Mouse (Mus musculus): ENCODE measurements around the gene Nacad.
A peak's percentile ranks its signal among the peaks of the same experiment; 100 is the strongest.

Gene Nacad

GRCm38 (mm10) chr11:6579361-6579760 lies 26.5 kb downstream of the Nacad start:
- DNase-seq, result no peak

DNA sequence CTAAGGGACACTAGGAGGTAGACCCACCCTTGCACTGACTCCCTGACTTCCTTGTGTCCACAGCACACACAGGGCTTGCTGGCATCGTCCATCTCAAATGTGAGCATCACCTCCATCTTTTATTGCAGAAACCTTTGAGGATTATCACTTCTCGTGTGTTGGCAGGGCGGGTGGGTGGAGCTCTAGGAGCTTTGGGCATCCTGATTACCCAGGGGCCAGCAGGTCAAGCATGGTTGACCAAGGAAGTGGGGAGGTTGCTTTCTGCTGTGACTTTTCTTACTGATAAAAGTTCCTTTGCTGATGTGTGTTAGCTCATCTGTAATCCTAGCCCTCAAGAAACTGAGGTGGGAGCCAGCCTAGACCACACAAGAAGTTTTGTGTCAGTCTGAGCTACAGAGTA lies 29.7 kb downstream of the Nacad start:
- no peak for DNase-seq

DNA sequence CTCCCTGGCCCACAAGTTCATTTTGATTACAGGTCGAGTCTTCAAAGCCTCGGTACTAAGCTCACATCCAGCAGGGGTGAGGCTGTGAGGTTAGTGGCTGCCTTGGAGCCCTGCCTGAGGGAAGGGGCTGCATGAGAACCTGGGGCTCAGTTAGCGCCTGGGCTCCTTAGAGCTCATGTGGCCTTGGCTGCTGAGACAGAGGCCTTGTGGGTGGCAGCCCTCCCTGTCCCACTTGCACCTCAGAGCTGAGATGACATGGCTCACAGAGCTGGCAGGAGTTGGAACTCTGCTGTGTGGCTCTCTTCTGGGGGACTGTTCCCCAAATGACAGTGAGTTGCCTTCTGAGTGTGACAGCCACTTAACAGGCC lies 36.5 kb downstream of the Nacad start:
- no peak for DNase-seq

GRCm38 (mm10) chr11:6568584-6569409 lies 37.1 kb downstream of the Nacad start:
- peak; percentile 36 for DNase-seq

- DNase-seq, result no peak
Observed at GRCm38 (mm10) chr11:6567951-6568350, 37.9 kb downstream of the Nacad start.

DNA sequence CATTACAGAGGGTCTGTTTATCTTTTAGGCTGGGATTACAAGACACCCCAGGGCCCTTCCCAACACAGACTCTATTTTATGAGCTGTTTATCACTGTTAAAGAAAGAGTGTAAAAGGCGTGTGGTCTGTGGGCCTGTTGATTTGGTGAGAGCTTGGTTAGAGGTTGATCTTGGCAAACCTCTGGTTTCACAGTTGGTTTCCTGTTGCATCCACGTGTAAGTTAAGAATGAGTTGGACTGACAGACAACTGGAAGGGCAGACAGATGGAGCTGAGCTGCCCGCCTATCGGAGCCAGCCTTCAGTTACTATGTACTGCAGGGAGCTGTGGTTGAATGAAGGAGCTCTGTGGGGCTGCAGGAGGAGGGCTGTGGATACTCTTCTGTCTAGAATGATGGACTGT lies 39.4 kb downstream of the Nacad start:
- no peak for DNase-seq

- DNase-seq, result no peak
Observed at GRCm38 (mm10) chr11:6563201-6563600, 42.7 kb downstream of the Nacad start.

- DNase-seq, result peak; percentile 64
Observed at GRCm38 (mm10) chr11:6562359-6562758, 43.5 kb downstream of the Nacad start.

DNA sequence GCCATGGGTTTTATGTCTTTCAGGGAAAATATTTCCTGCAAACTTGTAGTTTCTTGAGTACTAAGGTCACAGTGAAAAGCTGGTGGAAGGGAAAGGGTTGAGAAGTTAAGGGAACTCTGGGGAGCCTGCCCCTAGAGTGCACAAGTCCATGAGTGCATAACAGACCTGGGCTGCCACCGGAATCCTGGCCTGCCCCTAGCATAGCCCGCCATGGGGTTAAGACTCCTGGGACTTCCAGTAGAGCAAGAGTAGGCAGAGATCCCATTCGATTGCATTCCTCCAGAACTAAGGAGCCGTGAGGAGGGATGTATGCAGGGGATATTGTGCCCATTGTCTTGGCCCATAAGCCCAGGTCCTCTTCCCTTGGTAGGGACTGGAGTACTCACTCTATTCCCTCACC lies 44.4 kb downstream of the Nacad start:
- DNase-seq, result peak; percentile 37

DNA sequence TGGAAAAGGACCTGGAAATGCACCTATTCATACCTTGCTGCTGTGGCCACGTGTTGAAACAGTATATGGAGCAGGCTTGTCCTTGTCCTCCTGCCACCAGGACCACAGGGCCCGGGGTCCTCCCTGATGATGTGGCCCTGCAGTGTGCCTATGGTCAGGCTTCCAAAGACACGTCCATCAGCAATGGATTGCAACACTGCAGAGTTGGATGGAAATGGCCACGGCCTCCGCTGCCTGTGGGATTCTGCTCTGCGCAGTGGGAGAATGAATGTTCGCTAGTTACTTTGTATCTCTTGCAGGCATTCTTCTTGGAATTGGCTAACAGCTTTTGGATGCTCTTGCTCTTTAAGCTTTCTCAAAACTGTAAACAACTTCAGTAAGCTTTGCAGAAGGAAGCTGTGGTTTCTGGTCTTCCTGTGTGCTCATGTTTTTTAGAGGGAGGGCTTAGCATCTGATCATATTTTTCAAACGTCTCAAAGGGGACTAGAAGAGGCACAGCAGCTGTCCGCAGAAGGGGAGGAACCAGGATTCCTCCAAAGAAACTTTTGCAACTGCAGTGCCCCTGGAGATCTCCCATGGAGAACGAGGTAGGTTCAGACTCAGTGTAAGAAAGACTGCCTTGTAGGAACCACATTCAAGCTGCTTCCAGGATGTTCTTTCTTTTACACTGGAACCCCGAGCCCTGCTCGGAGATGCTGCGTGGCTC lies 45.0 kb downstream of the Nacad start:
- peak; percentile 70 for DNase-seq

GRCm38 (mm10) chr11:6559996-6560395 lies 45.9 kb downstream of the Nacad start:
- peak; percentile 41 for DNase-seq

DNA sequence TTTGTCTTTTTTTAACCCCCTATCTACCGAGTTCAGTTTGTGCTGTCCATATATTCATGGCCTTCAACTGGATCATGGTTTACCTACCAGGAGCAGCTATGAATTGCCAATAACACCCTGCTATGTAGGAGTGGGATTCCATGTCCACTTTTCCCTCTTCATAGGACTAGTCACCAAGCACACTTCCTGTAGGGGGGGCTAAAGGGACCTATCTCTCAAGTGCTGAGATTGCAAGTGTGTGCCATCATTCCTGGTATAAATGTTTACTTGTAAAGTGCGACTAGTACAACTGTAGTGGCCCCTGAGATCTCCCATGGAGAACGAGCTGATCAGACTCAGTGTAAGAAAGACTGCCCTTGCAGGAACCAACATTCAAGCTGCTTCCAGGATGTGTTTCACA lies 47.6 kb downstream of the Nacad start:
- peak; percentile 28 for DNase-seq

DNA sequence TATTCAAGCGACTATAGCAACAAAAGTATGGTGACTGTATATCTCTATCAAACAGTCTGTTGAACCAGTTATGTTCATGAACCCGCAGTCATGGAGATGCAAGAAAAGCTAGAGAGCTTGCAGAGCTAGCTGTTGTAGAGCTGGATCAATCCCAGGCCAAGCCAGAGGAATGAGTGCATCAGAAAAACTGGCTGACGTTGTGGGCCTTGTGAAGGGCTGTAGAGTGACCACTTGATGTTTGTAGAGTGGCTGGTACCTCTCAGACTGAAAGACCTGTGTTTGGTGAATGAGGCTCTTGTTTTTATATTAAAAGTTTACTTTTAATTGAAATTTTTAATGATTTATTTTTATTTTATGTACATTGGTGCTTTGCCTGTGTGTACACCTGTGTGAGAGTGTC lies 55.7 kb downstream of the Nacad start:
- DNase-seq, result no peak

- DNase-seq, result no peak
Observed at GRCm38 (mm10) chr11:6549770-6550169, 56.1 kb downstream of the Nacad start.

All from thymus, postnatal 25 days (tissue).